Mouse (Mus musculus) bone marrow macrophage, adult 2 months (primary cell): ENCODE data around the gene Pdzd2. TPM values are rescaled to one million over a fixed set of nuclear protein-coding genes. Genes with fewer than 3 reads are reported as not detected.

Experiments used
- H3K27ac ChIP-seq: 2 replicates; pipeline ENCODE4 v1.5.1; 2012; ENCODE audit warnings: low read depth, low read length; ENCODE audit not compliant: insufficient read depth
- H3K4me1 ChIP-seq: 2 replicates; pipeline ENCODE4 v1.6.1; 2012; ENCODE audit warnings: low read length; ENCODE audit not compliant: control insufficient read depth, insufficient read depth
- H3K4me3 ChIP-seq: 2 replicates; pipeline ENCODE4 v1.5.1; 2012; ENCODE audit warnings: mild to moderate bottlenecking, low read length, moderate library complexity; ENCODE audit not compliant: insufficient read depth
- CTCF ChIP-seq: IDR thresholded peaks from 2 replicates; pipeline ENCODE4 v1.5.1; 2012; ENCODE audit warnings: low read depth, mild to moderate bottlenecking, low read length, moderate library complexity
- POLR2A ChIP-seq: IDR thresholded peaks from 2 replicates; pipeline ENCODE4 v1.6.1; 2012; ENCODE audit warnings: mild to moderate bottlenecking, low read depth, low read length, borderline replicate concordance
- polyA plus RNA-seq: library from polyadenylated mRNA; stranded (reverse); fragments of >200 nt; gene quantifications from 2 replicates; pipeline ENCODE4 v1.2.4, GENCODE M21; 2012; ENCODE audit not compliant: missing spikeins, insufficient read depth, insufficient read length

Gene Pdzd2
- polyA plus RNA-seq: not detected in 2 replicates

- TF ChIP-seq CTCF (no peak), POLR2A (no peak)
- Histone ChIP-seq H3K27ac (no peak within 1 kb of the TSS), H3K4me1 (no peaks in the 10 kb centered on the region), H3K4me3 (peak within 1 kb of the TSS; percentile 22)
Measured at GRCm38 (mm10) chr15:12739277-12740247, at the start of gene Pdzd2. Pdzd2 (minus strand) TSS chr15:12739924.

- TF ChIP-seq CTCF (no peak), POLR2A (no peak)
- H3K4me3 ChIP-seq: no peak overlapping the region
- H3K4me1 ChIP-seq: no peaks in the 10 kb centered on the region
- H3K27ac ChIP-seq: no peak overlapping the region
Measured at GRCm38 (mm10) chr15:12789406-12789867, 49.7 kb upstream of the Pdzd2 start.

- TF ChIP-seq POLR2A (no peak), CTCF (no peak)
- Histone ChIP-seq H3K4me1 (no peaks in the 10 kb centered on the region), H3K4me3 (no peak overlapping the region), H3K27ac (no peak overlapping the region)
Measured at GRCm38 (mm10) chr15:12788536-12788935, 48.8 kb upstream of the Pdzd2 start.

- no peak overlapping the region for H3K27ac ChIP-seq
- H3K4me3 ChIP-seq: no peak overlapping the region
- no peaks in the 10 kb centered on the region for H3K4me1 ChIP-seq
- TF ChIP-seq CTCF (no peak), POLR2A (no peak)
Measured at GRCm38 (mm10) chr15:12781729-12782326, 42.1 kb upstream of the Pdzd2 start.

- TF ChIP-seq POLR2A: no peak
- TF ChIP-seq CTCF: no peak
- Histone ChIP-seq H3K4me1 (no peaks in the 10 kb centered on the region), H3K4me3 (no peak overlapping the region), H3K27ac (no peak overlapping the region)
Measured at GRCm38 (mm10) chr15:12781296-12781695, 41.6 kb upstream of the Pdzd2 start.

GRCm38 (mm10) chr15:12774149-12774753 is 34.5 kb upstream of the Pdzd2 start:
- Histone ChIP-seq H3K4me3 (no peak overlapping the region), H3K27ac (no peak overlapping the region), H3K4me1 (no peaks in the 10 kb centered on the region)
- TF ChIP-seq POLR2A (no peak), CTCF (no peak)

GRCm38 (mm10) chr15:12770958-12771357 is 31.2 kb upstream of the Pdzd2 start:
- TF ChIP-seq POLR2A: no peak
- no peak for TF ChIP-seq CTCF
- H3K4me1 ChIP-seq: no peaks in the 10 kb centered on the region
- H3K4me3 ChIP-seq: no peak overlapping the region
- no peak overlapping the region for H3K27ac ChIP-seq

- Histone ChIP-seq H3K4me1 (no peaks in the 10 kb centered on the region), H3K4me3 (no peak overlapping the region), H3K27ac (no peak overlapping the region)
- TF ChIP-seq CTCF (no peak), POLR2A (no peak)
Measured at GRCm38 (mm10) chr15:12766848-12767247, 27.1 kb upstream of the Pdzd2 start.

- no peaks in the 10 kb centered on the region for H3K4me1 ChIP-seq
- no peak overlapping the region for H3K4me3 ChIP-seq
- no peak overlapping the region for H3K27ac ChIP-seq
- TF ChIP-seq POLR2A (no peak), CTCF (no peak)
Measured at GRCm38 (mm10) chr15:12763147-12763546, 23.4 kb upstream of the Pdzd2 start.
